Mouse (Mus musculus): ENCODE measurements around the gene Sync. TPM values are rescaled to one million over a fixed set of nuclear protein-coding genes. Genes with fewer than 3 reads are reported as not detected.

Sync gene
- total RNA-seq, 2 experiments from 2014 or later = 1.3 to 2.1 TPM

DNA sequence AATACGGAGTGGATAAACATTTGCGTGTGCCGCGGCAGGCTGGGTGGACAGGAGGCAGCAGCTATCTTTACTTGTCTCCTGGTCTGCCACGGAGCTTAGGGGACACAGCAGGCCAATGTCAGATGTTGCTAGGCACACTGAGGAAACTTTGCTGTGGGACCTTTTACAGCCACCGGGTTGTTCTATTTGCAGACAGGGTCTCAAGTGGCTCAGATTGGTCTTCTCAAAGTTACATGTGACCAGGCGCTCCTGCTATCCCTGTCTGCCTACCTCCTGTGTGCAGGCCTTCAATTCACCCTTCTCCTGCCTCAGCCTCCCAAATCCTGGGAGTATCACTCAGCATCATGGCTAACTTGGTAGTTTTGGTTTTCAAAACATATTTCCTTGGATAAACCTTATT, 8.6 kb downstream of the Sync start:
- intact Hi-C loops (cut with DNase I) = no loop called here
- no peak for DNase-seq (ENCODE audit: low spot score in 2 of 2)

- peak; percentile 41 to 49 for DNase-seq (ENCODE audit: low spot score in 2 of 2)
- intact Hi-C loops (cut with DNase I) = no loop called here
These were observed 10.3 kb downstream of the Sync start for GRCm38 (mm10) chr4:129297724-129298123.

DNA sequence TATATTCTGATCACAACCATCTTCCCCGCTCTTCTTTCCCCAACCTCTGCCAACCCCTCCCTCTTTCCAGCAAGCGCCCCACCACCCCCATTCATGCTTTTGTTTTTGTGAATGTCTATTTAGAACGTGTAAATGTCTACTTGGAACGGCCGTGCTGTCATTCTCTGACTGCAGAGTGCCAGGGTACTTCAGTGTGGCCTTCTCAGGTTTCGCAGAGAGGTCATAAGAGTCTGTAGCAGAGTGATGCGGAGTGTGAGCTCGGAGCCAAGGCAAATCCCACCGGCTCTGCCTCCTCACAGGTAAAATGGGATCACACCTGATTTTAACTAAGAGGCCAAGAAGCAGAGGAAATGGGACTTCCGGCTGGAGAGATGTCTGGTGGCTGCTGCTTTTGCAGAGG, 11.7 kb downstream of the Sync start:
- intact Hi-C loops (cut with DNase I) = no loop called here
- no peak for DNase-seq (ENCODE audit: low spot score in 2 of 2)

DNA sequence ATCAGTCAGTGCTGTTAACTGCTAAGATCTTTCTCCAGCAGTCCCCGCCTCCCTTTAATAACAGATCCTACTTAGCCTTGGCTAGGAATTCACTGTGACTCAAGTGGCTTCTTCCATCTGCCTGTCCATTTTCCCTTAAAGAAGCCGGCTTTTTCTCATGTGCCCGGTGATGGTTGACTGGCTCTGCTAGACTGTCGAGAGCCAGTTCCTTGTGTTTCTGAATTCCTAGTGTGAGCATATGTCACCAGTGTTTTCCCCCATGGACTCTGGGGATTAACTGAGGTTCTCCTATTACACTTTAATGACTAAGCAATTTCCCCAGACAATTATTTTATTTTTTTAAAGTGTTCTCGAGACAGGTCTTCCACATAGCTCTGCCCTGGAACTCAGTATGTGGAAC, 16.0 kb downstream of the Sync start:
- intact Hi-C loops (cut with DNase I) = no loop called here
- no peak for DNase-seq (ENCODE audit: low spot score in 2 of 2)

DNA sequence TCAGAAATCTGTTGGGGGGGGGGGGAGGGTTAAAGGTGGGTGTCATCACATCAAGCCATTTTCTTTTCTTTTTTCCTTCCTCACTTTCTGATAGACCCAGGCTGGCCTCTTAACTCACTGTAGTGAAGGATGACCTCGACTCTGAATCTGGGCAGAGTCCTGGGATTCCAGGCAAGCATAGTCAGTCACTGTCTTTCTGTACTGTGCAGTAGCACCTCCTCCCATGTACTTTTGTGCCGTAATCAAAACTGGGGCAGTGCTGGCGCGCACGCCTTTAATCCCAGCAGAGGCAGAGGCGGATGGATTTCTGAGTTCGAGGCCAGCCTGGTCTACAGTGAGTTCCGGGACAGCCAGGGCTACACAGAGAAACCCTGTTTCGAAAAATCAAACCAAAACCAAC, 16.4 kb downstream of the Sync start:
- intact Hi-C loops (cut with DNase I) = no loop called here
- no peak for DNase-seq (ENCODE audit: low spot score in 2 of 2)

DNA sequence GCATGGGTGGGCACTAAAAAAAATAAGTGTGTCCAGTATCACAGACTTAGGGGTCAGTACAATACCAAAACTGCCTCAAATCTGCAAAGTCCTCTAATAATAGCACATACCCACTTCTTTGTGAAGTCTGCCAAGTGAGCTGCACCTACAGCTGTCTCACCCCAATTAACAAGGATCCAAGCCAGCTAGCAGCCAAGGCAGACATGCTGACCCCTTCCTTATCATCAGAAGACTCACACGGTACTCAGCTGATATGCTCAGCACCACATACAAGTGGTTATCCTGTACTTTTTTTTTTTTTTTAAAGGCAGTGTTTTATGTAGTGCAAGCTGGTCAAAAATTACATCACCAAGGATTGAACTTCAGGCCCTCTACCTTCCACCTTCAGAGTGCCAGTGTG, 16.9 kb downstream of the Sync start:
- DNase-seq (ENCODE audit: low spot score in 2 of 2) = no peak
- intact Hi-C loops (cut with DNase I) = no loop called here

DNA sequence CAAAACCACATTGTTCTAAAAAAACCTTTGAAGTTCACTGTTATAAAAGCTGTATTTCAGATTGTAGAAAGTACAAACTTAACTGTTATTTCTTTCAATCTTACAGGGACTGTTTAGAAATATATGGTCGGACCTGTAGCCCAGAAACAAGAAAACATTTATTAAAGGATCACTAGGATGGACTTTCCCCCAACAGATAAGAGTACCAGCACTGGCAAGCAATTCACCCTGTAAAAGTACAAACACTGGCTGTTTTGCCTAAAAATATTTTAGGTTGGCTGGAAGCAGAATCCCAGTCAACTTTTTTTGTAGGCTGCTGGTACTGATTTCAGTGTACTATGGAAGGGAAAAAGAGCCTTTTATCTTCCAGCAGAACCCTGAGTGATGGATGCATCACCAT, 20.5 kb downstream of the Sync start:
- no peak for DNase-seq (ENCODE audit: low spot score in 2 of 2)
- intact Hi-C loops (cut with DNase I) = no loop called here

DNA sequence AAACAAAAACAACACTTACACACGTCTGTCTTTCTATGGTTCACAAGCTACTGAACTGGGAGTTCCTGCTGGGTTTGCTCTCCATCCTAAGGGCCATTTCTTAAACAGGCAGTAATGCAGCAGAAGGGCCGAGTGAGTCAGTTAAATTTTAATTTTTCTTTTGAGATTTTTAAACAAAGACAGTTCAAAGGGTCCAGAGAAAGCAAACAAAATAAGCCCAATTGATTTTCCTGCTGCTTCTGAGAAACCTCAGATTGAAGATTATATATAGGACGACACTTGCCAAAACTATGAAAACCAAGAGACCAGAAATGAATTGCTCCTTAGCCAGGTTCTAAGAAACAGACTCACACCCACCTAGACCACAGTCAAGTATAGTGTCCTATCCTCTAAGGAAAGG, 26.5 kb downstream of the Sync start:
- no peak for DNase-seq (ENCODE audit: low spot score in 2 of 2)
- intact Hi-C loops (cut with DNase I) = no loop called here

- intact Hi-C loops (cut with DNase I) = no loop called here
- DNase-seq (ENCODE audit: low spot score in 2 of 2) = no peak
These were observed 33.5 kb downstream of the Sync start for GRCm38 (mm10) chr4:129320876-129321275.

GRCm38 (mm10) chr4:129322042-129322441, 34.6 kb downstream of the Sync start:
- intact Hi-C loops (cut with DNase I) = no loop called here
- peak in 1 of 2 experiments; percentile 15 for DNase-seq (ENCODE audit: low spot score in 2 of 2)

- intact Hi-C loops (cut with DNase I) = no loop called here
- no peak for DNase-seq (ENCODE audit: low spot score in 2 of 2)
These were observed 36.1 kb downstream of the Sync start for GRCm38 (mm10) chr4:129323491-129323890.

DNA sequence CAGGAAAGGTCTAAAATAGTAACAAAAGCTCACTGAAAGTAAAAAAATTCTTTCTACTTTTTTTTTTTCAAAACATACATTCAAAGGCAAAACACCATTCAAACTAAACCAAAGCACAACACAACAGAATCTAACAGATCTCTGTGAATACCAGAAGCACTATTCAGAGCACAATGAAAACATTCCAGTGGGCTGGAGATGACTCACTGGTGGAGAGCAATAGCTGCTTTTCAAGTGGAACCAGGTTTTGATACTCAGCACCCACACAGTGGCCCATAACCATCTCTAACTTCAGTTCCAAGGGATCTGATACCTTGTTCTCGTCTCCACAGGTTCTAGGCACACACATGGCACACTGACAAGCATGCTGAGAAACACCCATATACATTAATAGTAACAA, 37.3 kb downstream of the Sync start:
- DNase-seq (ENCODE audit: low spot score in 2 of 2) = no peak
- intact Hi-C loops (cut with DNase I) = no loop called here

GRCm38 (mm10) chr4:129326191-129326590, 38.8 kb downstream of the Sync start:
- DNase-seq (ENCODE audit: low spot score in 2 of 2) = no peak
- intact Hi-C loops (cut with DNase I) = no loop called here

DNA sequence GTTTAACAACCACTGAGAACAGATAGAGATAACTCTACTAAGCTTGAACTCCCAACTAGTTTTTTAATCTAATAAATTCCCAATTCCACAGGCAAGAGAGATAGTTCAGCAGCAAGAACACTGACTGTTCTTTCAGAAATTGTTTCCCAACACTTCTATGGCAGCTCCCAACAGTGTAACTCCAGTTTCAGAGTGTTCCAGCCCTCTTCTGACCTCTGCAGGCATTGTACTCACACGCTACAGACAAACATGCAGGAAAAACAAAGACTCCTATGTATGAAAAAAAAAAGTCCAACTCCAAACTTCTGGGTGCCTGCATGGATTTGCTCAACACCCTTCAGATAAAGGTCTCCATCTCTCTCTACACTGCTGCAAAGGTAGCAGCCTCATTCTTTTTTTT, 45.4 kb downstream of the Sync start:
- no peak for DNase-seq (ENCODE audit: low spot score in 2 of 2)
- intact Hi-C loops (cut with DNase I) = no loop called here

- intact Hi-C loops (cut with DNase I) = loop anchor here (1.0 to 5.0 kb wide), 2 partner anchors 128 to 145 kb away; partner anchors contain the start of genes Bsdc1, S100pbp and Yars
These were observed 47.3 kb downstream of the Sync start for GRCm38 (mm10) chr4:129334677-129335215.

GRCm38 (mm10) chr4:129335216-129336074, 48.0 kb downstream of the Sync start, which contains the start of the genes Rbbp4 and Zbtb8os:
Gene Rbbp4, minus strand, starts transcription at chr4:129335370.
Gene Zbtb8os, plus strand, starts transcription at chr4:129335695.
- peak; percentile 96 to 98 for DNase-seq (ENCODE audit: low spot score in 2 of 2)
- intact Hi-C loops (cut with DNase I) = loop anchor here (1.0 to 5.0 kb wide), 2 partner anchors 127 to 146 kb away; partner anchors contain the start of genes Bsdc1, S100pbp and Yars

More at GRCm38 (mm10) chr4:129334677-129335215, 47.3 kb downstream of the Sync start:
- no peak for DNase-seq (ENCODE audit: low spot score in 2 of 2)

GRCm38 (mm10) chr4:129336291-129336690, 48.9 kb downstream of the Sync start:
- intact Hi-C loops (cut with DNase I) = loop anchor here (5.0 kb wide), 1 partner anchor 126 kb away; the partner anchor contains the start of gene Bsdc1

GRCm38 (mm10) chr4:129339743-129340142, 52.3 kb downstream of the Sync start:
- intact Hi-C loops (cut with DNase I) = loop anchor here (5.0 kb wide), 1 partner anchor 123 kb away; the partner anchor contains the start of gene Bsdc1
- no peak for DNase-seq (ENCODE audit: low spot score in 2 of 2)

More at GRCm38 (mm10) chr4:129336291-129336690, 48.9 kb downstream of the Sync start:
- DNase-seq (ENCODE audit: low spot score in 2 of 2) = peak in 1 of 2 experiments; percentile 7

DNA sequence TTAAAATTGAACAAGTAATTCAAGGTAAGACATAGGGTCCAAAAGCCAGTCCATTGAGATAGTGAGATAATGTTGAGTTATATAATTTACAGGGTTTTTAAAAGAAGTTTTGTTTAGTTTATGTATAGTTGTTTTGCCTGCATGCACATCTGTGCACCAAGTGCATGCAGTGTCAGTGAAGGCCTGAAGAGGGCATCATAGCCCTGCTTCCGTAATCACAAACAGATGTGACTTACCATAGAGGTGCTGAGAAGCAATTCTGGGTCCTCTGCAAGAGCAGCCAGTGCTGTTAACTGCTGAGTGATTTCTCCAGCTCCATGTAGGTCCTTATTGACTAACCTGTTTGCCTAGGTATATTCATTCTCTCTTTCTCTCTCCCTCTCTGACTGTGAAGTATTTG, 54.5 kb downstream of the Sync start:
- intact Hi-C loops (cut with DNase I) = no loop called here

GRCm38 (mm10) chr4:129342705-129343104, 55.3 kb downstream of the Sync start:
- no peak for DNase-seq (ENCODE audit: low spot score in 2 of 2)
- intact Hi-C loops (cut with DNase I) = no loop called here

More for the DNA sequence above, 54.5 kb downstream of the Sync start:
- no peak for DNase-seq (ENCODE audit: low spot score in 2 of 2)
